20 mouse cellular contexts compared by ENCODE assay signal in the genomic region with DNA sequence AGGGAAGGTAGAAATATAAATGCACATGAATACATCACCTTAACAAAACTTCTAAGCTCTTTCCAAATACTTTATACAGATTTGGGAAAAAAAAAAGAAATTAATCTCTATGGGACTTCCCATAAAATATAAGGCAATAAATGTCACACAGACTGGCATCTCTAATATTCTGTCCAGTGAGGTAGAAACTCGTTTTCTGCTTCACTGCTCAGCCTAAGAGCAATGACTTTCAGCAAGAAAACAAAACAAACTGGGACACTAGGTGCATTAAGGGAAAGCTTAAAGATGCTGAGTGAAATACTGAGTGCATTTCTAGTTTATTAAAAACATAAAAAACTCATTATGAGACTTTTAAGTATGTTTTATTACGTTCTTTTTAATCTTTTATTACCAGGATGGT.
"Had no signal": no experiment of that assay in that cellular context is flagged by ENCODE, and none has a peak within 500 bp of the region (broad histone marks: within the 10 kb centered on the region; RNA-seq: fewer than 3 reads in every experiment).

No protein-coding gene starts in this region.

- H3K4me3 ChIP-seq: limb, embryonic 12.5 days; limb, embryonic 15.5 days; liver, embryonic 12.5 days; liver, embryonic 15.5 days; lung, embryonic 15.5 days; megakaryocyte, embryonic 14.5 days; midbrain, embryonic 10.5 days; midbrain, embryonic 13.5 days; myocyte; neural tube, embryonic 13.5 days had no signal

- H3K4me2 ChIP-seq: limb, embryonic 12.5 days; limb, embryonic 15.5 days; liver, embryonic 12.5 days; liver, embryonic 15.5 days; lung, embryonic 15.5 days; midbrain, embryonic 13.5 days; neural tube, embryonic 13.5 days had no signal

- DNase-seq: kidney, adult 9 months; kidney, postnatal 4 days; left cerebral cortex, postnatal 4 days; lung, adult 18-20 months; lung, postnatal 10 days; lung, postnatal 36 days; thymus, adult 18-20 months; thymus, postnatal 36 days had no signal

- H3K4me1 ChIP-seq: limb, embryonic 12.5 days; limb, embryonic 15.5 days; liver, embryonic 12.5 days; liver, embryonic 15.5 days; lung, embryonic 15.5 days; megakaryocyte, embryonic 14.5 days; midbrain, embryonic 10.5 days; midbrain, embryonic 13.5 days had no signal

- H3K36me3 ChIP-seq: limb, embryonic 12.5 days; limb, embryonic 15.5 days; liver, embryonic 12.5 days; liver, embryonic 15.5 days; lung, embryonic 15.5 days; midbrain, embryonic 10.5 days; midbrain, embryonic 13.5 days; neural tube, embryonic 13.5 days had no signal

- H3K27ac ChIP-seq: limb, embryonic 12.5 days; limb, embryonic 15.5 days; liver, embryonic 12.5 days; liver, embryonic 15.5 days; lung, embryonic 15.5 days; midbrain, embryonic 10.5 days; midbrain, embryonic 13.5 days; neural tube, embryonic 13.5 days had no signal

- H3K27me3 ChIP-seq: limb, embryonic 12.5 days; limb, embryonic 15.5 days; liver, embryonic 12.5 days; liver, embryonic 15.5 days; lung, embryonic 15.5 days; megakaryocyte, embryonic 14.5 days; midbrain, embryonic 13.5 days; neural tube, embryonic 13.5 days had no signal

- ATAC-seq: intestine, postnatal 0 days; liver, embryonic 12.5 days; midbrain, embryonic 13.5 days; midbrain, embryonic 16.5 days had no signal

- H3K9me3 ChIP-seq: limb, embryonic 12.5 days; limb, embryonic 15.5 days; liver, embryonic 12.5 days; liver, embryonic 15.5 days; lung, embryonic 15.5 days; megakaryocyte, embryonic 14.5 days; midbrain, embryonic 10.5 days; midbrain, embryonic 13.5 days; neural tube, embryonic 13.5 days had no signal

- H3K9ac ChIP-seq: limb, embryonic 12.5 days; limb, embryonic 15.5 days; liver, embryonic 12.5 days; liver, embryonic 15.5 days; lung, embryonic 15.5 days; midbrain, embryonic 13.5 days; neural tube, embryonic 13.5 days had no signal
